Mouse (Mus musculus): ENCODE results near the gene Smarcd1.

- TF ChIP-seq CTCF (IDR thresholded peaks at IDR 0.05; ENCODE audit: insufficient read depth, low read depth, low read length) (no peak), POLR2A (IDR thresholded peaks at IDR 0.05; ENCODE audit: insufficient read depth, low read depth, low read length) (no peak)
These were observed 39.6 kb upstream of the Smarcd1 start for GRCm38 (mm10) chr15:99662371-99662770.

Measured in olfactory bulb, adult 2 months (tissue).